Mouse (Mus musculus) myocyte (in vitro differentiated cells): ENCODE results near the gene Sh3tc1.

Experiments used
- CEBPB ChIP-seq: IDR thresholded peaks from 2 replicates; pipeline ENCODE4 v1.6.1; 2011; ENCODE audit warnings: mild to moderate bottlenecking, moderate library complexity; ENCODE audit not compliant: poor library complexity, insufficient read depth, severe bottlenecking
- MYOG ChIP-seq, 3 experiments: IDR thresholded peaks; one replicate each; pipeline ENCODE4 v1.6.1; 2011; ENCODE audit warnings: control low read depth in 2 of 3, low read depth in 2 of 3, mild to moderate bottlenecking in 2 of 3; ENCODE audit not compliant: insufficient read length in 2 of 3, control insufficient read depth in 1 of 3, insufficient read depth in 1 of 3
- POLR2A ChIP-seq: IDR thresholded peaks from one replicate; pipeline ENCODE4 v1.6.1; 2011; ENCODE audit warnings: low read depth, mild to moderate bottlenecking, control low read depth, moderate library complexity; ENCODE audit not compliant: insufficient read length

- TF ChIP-seq POLR2A = no peak
- TF ChIP-seq MYOG (IDR thresholded peaks at IDR 0.05; ENCODE audit: control insufficient read depth in 1 of 3, insufficient read depth in 1 of 3, insufficient read length in 2 of 3, low read depth in 2 of 3) = no peak
- no peak for TF ChIP-seq CEBPB
These were observed 67.2 kb downstream of the Sh3tc1 start for GRCm38 (mm10) chr5:35672581-35672980.
